8 mouse cellular contexts compared by ENCODE assay signal in the genomic region with DNA sequence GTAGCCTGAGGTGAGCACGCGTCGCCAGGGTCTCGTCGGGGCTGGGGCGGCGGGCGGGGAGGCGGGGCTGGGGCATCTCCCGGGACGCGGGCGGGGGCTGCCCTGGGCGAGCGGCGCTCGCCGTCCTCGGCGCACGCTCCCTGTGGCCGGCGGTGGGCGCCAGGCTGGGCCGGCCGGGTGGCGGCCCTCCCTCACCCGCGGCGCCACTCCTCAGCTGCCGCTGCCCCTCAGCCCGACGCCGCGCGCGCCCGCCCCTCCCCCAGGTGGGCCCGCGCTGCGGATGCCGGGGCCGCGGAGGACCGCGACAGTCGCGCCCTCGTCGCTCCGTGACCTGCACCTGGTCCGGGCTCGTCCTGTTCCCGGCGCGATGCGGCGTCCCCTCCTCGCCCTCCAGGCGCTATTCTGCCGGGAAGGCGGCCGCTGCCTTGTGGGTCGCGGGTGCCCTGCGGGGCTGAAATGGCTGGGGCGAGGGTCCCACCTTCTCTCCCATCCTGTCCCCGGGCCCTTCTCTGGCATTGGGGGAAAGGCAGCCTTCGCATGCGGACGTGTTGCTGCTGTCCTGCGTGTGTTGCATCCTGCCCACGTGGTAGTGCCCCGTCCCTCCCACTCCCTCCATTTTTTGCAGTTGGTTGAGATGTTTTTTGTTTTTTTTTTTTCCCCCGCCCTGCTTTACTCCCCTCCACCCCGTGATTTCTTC. TPM values are rescaled to one million over a fixed set of nuclear protein-coding genes. Genes with fewer than 3 reads are reported as not detected.
DNase-seq lines count a peak whose midpoint lies in the region; ATAC-seq and TF ChIP-seq lines count a peak whose summit lies in the region.

No protein-coding gene starts in this region.

- no peaks in the 10 kb centered on the region for H3K27me3 ChIP-seq in embryonic facial prominence, embryonic 12.5 days
- no peaks in the 10 kb centered on the region for H3K27me3 ChIP-seq in lung, embryonic 14.5 days (ENCODE audit: insufficient read depth, low read length)
- H3K27me3 ChIP-seq in neural tube, embryonic 14.5 days (ENCODE audit: control insufficient read depth, insufficient read depth, low read length): no peaks in the 10 kb centered on the region
- H3K27me3 ChIP-seq in thymus, adult 2 months (ENCODE audit: control insufficient read depth, insufficient read depth, low read length): no peaks in the 10 kb centered on the region

- peak; percentile 79 for DNase-seq in CD4-positive, CD25-positive, alpha-beta regulatory T cell, adult 2 months (ENCODE audit: low read depth, low spot score)
- peak; percentile 71 to 84 for DNase-seq in adrenal gland, adult (ENCODE audit: inconsistent age in 2 of 2, low spot score in 1 of 2)
- peak; percentile 26 to 39 for DNase-seq in heart, adult 9 months (ENCODE audit: low spot score in 2 of 2)
- DNase-seq in kidney, adult 9 months: peak; percentile 37
- peak; percentile 67 for DNase-seq in lung, embryonic 14.5 days
- DNase-seq in thymus, adult 2 months: peak; percentile 58

- no peak for TF ChIP-seq CTCF in lung, embryonic 14.5 days (IDR thresholded peaks at IDR 0.05; ENCODE audit: low read depth)
- no peak for TF ChIP-seq CTCF in thymus, adult 2 months (IDR thresholded peaks at IDR 0.05; ENCODE audit: borderline replicate concordance, control insufficient read depth, extremely low read depth, insufficient read depth, low read length, poor library complexity)

- WGBS in embryonic facial prominence, embryonic 12.5 days: under 1% methylated on average over 49 of the region's 76 CpGs
- WGBS in lung, embryonic 14.5 days: under 1% methylated on average over 52 of the region's 76 CpGs
- WGBS in neural tube, embryonic 14.5 days: under 1% methylated on average over 34 of the region's 76 CpGs
- WGBS in thymus, adult 2 months: under 1% methylated on average over 74 of the region's 76 CpGs

- no peaks in the 10 kb centered on the region for H3K36me3 ChIP-seq in embryonic facial prominence, embryonic 12.5 days
- H3K36me3 ChIP-seq in lung, embryonic 14.5 days (ENCODE audit: insufficient read depth): no peaks in the 10 kb centered on the region
- no peaks in the 10 kb centered on the region for H3K36me3 ChIP-seq in neural tube, embryonic 14.5 days (ENCODE audit: control insufficient read depth, insufficient read depth, low read length)
- no peaks in the 10 kb centered on the region for H3K36me3 ChIP-seq in thymus, adult 2 months (ENCODE audit: control insufficient read depth, insufficient read depth, low read length)

- ATAC-seq in embryonic facial prominence, embryonic 12.5 days (ENCODE audit: insufficient number of reproducible peaks, insufficient read depth, low FRiP score, low TSS enrichment): peak; percentile 83
- ATAC-seq in lung, embryonic 14.5 days (ENCODE audit: insufficient read depth): peak; percentile 78
- peak; percentile 84 for ATAC-seq in neural tube, embryonic 14.5 days (ENCODE audit: low read depth)

- H3K9ac ChIP-seq in embryonic facial prominence, embryonic 12.5 days: peak overlapping the region; percentile 91
- H3K9ac ChIP-seq in lung, embryonic 14.5 days: peak overlapping the region; percentile 96
- H3K9ac ChIP-seq in neural tube, embryonic 14.5 days (replicated peaks; ENCODE audit: low read depth, low read length): peak overlapping the region; percentile 94

- H3K27ac ChIP-seq in embryonic facial prominence, embryonic 12.5 days: peak overlapping the region; percentile 97
- peak overlapping the region; percentile 98 for H3K27ac ChIP-seq in lung, embryonic 14.5 days (ENCODE audit: low read depth)
- peak overlapping the region; percentile 97 for H3K27ac ChIP-seq in neural tube, embryonic 14.5 days (ENCODE audit: low read depth, low read length)
- peak overlapping the region; percentile 15; the same call in 1 of the 2 replicates for H3K27ac ChIP-seq in thymus, adult 2 months (ENCODE audit: control insufficient read depth, insufficient read depth, low read length)

- H3K4me2 ChIP-seq in embryonic facial prominence, embryonic 12.5 days (replicated peaks): peak overlapping the region; percentile 72
- peak overlapping the region; percentile 84 for H3K4me2 ChIP-seq in lung, embryonic 14.5 days
- H3K4me2 ChIP-seq in neural tube, embryonic 14.5 days (ENCODE audit: low read depth, low read length): peak overlapping the region; percentile 76

- no peaks in the 10 kb centered on the region for H3K9me3 ChIP-seq in embryonic facial prominence, embryonic 12.5 days
- no peaks in the 10 kb centered on the region for H3K9me3 ChIP-seq in lung, embryonic 14.5 days (ENCODE audit: low read depth, low read length)
- no peaks in the 10 kb centered on the region for H3K9me3 ChIP-seq in neural tube, embryonic 14.5 days (ENCODE audit: control insufficient read depth, low read length)

- peak overlapping the region; percentile 96 for H3K4me3 ChIP-seq in embryonic facial prominence, embryonic 12.5 days
- peak overlapping the region; percentile 94 for H3K4me3 ChIP-seq in lung, embryonic 14.5 days (ENCODE audit: low read depth, low read length)
- peak overlapping the region; percentile 96 for H3K4me3 ChIP-seq in neural tube, embryonic 14.5 days (ENCODE audit: low read depth, low read length)
- H3K4me3 ChIP-seq in thymus, adult 2 months (ENCODE audit: control insufficient read depth, insufficient read depth, low read length): peak overlapping the region; percentile 86

- H3K4me1 ChIP-seq in embryonic facial prominence, embryonic 12.5 days: peaks cover 12% of the 10 kb centered on the region; the same call in 1 of the 2 replicates
- no peaks in the 10 kb centered on the region; the same call in 1 of the 2 replicates for H3K4me1 ChIP-seq in lung, embryonic 14.5 days (ENCODE audit: insufficient read depth)
- H3K4me1 ChIP-seq in neural tube, embryonic 14.5 days (ENCODE audit: control insufficient read depth, insufficient read depth, low read length): peaks cover 6% of the 10 kb centered on the region; the same call in 1 of the 2 replicates
- peaks cover 9% of the 10 kb centered on the region for H3K4me1 ChIP-seq in thymus, adult 2 months (replicated peaks; ENCODE audit: control insufficient read depth, insufficient read depth, low read length)

- TF ChIP-seq POLR2A in thymus, adult 2 months (IDR thresholded peaks at IDR 0.05; ENCODE audit: control insufficient read depth, extremely low read depth, insufficient read depth, low read length, poor library complexity): no peak

RNA-seq across cellular contexts. Expression of a gene that starts 0.7 kb away (rescaled TPM):
- polyA plus RNA-seq in embryonic facial prominence, embryonic 12.5 days (2016; fragmentation: Nextera tagmentation; extraction: Ambion mirVana): 4.0 and 6.1 TPM in 2 replicates
- polyA plus RNA-seq in lung, embryonic 14.5 days (2014; fragmentation: Nextera tagmentation; extraction: Ambion mirVana): 3.6 and 3.9 TPM in 2 replicates
- polyA plus RNA-seq in neural tube, embryonic 14.5 days (2014; fragmentation: Nextera tagmentation; extraction: Ambion mirVana): 10.4 and 11.1 TPM in 2 replicates
- 4.4 and 7.1 TPM in 2 replicates for polyA plus RNA-seq in thymus, adult 2 months (2012; rRNA removed)

RNA-seq across cellular contexts. Expression of a gene that starts 3.2 kb away (rescaled TPM):
- polyA plus RNA-seq in embryonic facial prominence, embryonic 12.5 days (2016; fragmentation: Nextera tagmentation; extraction: Ambion mirVana): 29.5 and 29.8 TPM in 2 replicates
- 26.4 and 28.5 TPM in 2 replicates for polyA plus RNA-seq in lung, embryonic 14.5 days (2014; fragmentation: Nextera tagmentation; extraction: Ambion mirVana)
- 30.7 and 37.3 TPM in 2 replicates for polyA plus RNA-seq in neural tube, embryonic 14.5 days (2014; fragmentation: Nextera tagmentation; extraction: Ambion mirVana)
- 27.2 and 31.2 TPM in 2 replicates for polyA plus RNA-seq in thymus, adult 2 months (2012; rRNA removed)

RNA-seq across cellular contexts. Expression of a gene that starts 47.6 kb away (rescaled TPM):
- 2.3 and 2.7 TPM in 2 replicates for polyA plus RNA-seq in embryonic facial prominence, embryonic 12.5 days (2016; fragmentation: Nextera tagmentation; extraction: Ambion mirVana)
- 1.3 and 1.5 TPM in 2 replicates for polyA plus RNA-seq in lung, embryonic 14.5 days (2014; fragmentation: Nextera tagmentation; extraction: Ambion mirVana)
- polyA plus RNA-seq in neural tube, embryonic 14.5 days (2014; fragmentation: Nextera tagmentation; extraction: Ambion mirVana): 33.4 and 37.7 TPM in 2 replicates
- polyA plus RNA-seq in thymus, adult 2 months (2012; rRNA removed): 1.8 and 2.2 TPM in 2 replicates

Comparison
In these comparisons a context has a peak if more than half of its experiments do, and no peak if none do; other contexts are left out.
1. Peak in every context shown above with its lines: DNase-seq, ATAC-seq, H3K4me3 ChIP-seq and H3K27ac ChIP-seq.
2. H3K27ac ChIP-seq: peak in every context shown above with its lines; median percentile 98 in lung, embryonic 14.5 days; 97 in embryonic facial prominence, embryonic 12.5 days; 97 in neural tube, embryonic 14.5 days; 15 in thymus, adult 2 months.